Mouse (Mus musculus) bone marrow, adult 2 months (tissue): Measurements from ENCODE around the gene Slc38a10.

Source experiments
- CTCF ChIP-seq: fragments of 200-500 bp; IDR thresholded peaks from 2 replicates; pipeline ENCODE4 v1.5.1; 2011; ENCODE audit warnings: low read length, control low read depth; ENCODE audit not compliant: control insufficient read depth, insufficient read depth
- POLR2A ChIP-seq: fragments of 200-500 bp; IDR thresholded peaks from 2 replicates; pipeline ENCODE4 v1.6.1; 2011; ENCODE audit warnings: low read depth, mild to moderate bottlenecking, control low read depth, low read length, borderline replicate concordance; ENCODE audit not compliant: control insufficient read depth

- TF ChIP-seq CTCF (no peak), POLR2A (no peak)
These were observed 39.0 kb downstream of the Slc38a10 start for GRCm38 (mm10) chr11:120112136-120112535.
